Mouse (Mus musculus) intestine, embryonic 15.5 days (tissue): ENCODE data around the gene Zkscan5. TPM values are rescaled to one million over a fixed set of nuclear protein-coding genes. Genes with fewer than 3 reads are reported as not detected.

Experiments used
- ATAC-seq: fragments of 200-750 bp; cut with Nextera tagmentation; 2 replicates; pipeline ENCODE4 v1.8.0; 2017; ENCODE audit warnings: moderate TSS enrichment, moderate library complexity
- H3K27ac ChIP-seq: fragments of 300-500 bp; sonication (generic); 2 replicates; pipeline ENCODE4 v1.5.1; 2015; ENCODE audit warnings: mild to moderate bottlenecking, inconsistent platforms
- H3K27me3 ChIP-seq: fragments of 300-500 bp; sonication (generic); replicated peaks from 2 replicates; pipeline ENCODE4 v1.6.1; 2015; ENCODE audit warnings: inconsistent platforms
- H3K36me3 ChIP-seq: fragments of 300-500 bp; sonication (generic); 2 replicates; pipeline ENCODE4 v1.6.1; 2015; ENCODE audit warnings: inconsistent platforms
- H3K4me1 ChIP-seq: fragments of 300-500 bp; sonication (generic); replicated peaks from 2 replicates; pipeline ENCODE4 v1.6.1; 2015; ENCODE audit warnings: inconsistent platforms
- H3K4me2 ChIP-seq: fragments of 300-500 bp; sonication (generic); replicated peaks from 2 replicates; pipeline ENCODE4 v1.6.1; 2015; ENCODE audit warnings: mild to moderate bottlenecking, inconsistent platforms
- H3K4me3 ChIP-seq: fragments of 300-500 bp; sonication (generic); replicated peaks from 2 replicates; pipeline ENCODE4 v1.5.1; 2015; ENCODE audit warnings: inconsistent platforms
- H3K9ac ChIP-seq: fragments of 300-500 bp; sonication (generic); 2 replicates; pipeline ENCODE4 v1.6.1; 2015; ENCODE audit warnings: inconsistent platforms
- H3K9me3 ChIP-seq: fragments of 300-500 bp; sonication (generic); 2 replicates; pipeline ENCODE4 v1.6.1; 2016; ENCODE audit warnings: inconsistent platforms
- WGBS: fragments of 180-500 bp; shearing (Covaris S2); methylation state at CpG from one replicate; pipeline ENCODE4 v1.1.7; 2015; 5-methylcytosine and 5-hydroxymethylcytosine counted together
- polyA plus RNA-seq: library from polyadenylated mRNA; unstranded; fragments of >200 nt; fragmentation: Nextera tagmentation; extraction: Ambion mirVana; gene quantifications from 2 replicates; pipeline ENCODE4 v1.2.1, GENCODE M21; 2015

Zkscan5 gene
- polyA plus RNA-seq: 9.7 and 10.3 TPM in 2 replicates

DNA sequence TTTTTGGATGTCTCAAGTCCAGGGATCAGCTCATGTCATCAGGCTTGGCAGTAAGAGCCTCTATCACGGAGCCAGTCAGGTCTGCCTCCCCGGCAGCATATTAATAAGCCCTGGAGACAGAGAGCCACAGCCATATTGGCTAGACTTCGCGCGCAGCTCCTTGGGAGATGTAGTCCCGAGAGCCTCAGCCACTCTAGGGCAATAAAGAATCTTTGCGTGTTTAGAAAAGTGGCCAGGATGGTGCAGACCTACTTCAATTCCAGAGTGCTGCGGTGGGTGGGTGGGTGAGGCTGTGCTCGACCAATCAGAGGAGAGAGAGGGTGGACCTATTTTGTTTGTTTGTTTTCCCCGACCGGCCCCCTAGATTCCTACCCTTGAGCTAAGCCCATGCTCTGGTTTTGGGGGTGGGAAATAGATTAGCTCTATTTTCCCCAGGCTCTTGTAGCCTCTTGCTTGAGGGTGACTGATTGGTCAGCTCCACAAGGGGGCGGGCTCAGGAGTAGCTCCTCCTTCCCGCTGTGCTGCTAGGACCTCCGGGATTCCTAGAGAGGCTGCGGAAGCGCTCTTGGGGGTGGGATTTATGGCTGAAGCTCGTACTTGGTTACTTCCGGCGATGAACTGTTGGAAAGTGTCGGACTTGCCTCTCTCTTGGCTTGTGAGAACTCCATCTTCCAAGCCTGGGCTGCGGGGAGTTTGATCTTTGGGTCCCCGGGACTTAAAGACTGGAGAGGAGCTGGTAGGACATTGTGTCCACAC is at the start of gene Zkscan5:
Zkscan5 (plus strand) TSS at position 627 of the 756 bp plus-strand sequence.
- Histone ChIP-seq H3K27ac (peak within 1 kb of the TSS; percentile 91), H3K36me3 (0 out of 2 replicates have a peak, but pooled peaks cover 2% of the 10 kb centered on the region), H3K4me1 (peaks cover 16% of the 10 kb centered on the region), H3K4me3 (peak within 1 kb of the TSS; percentile 60), H3K27me3 (no peaks in the 10 kb centered on the region), H3K9me3 (no peaks in the 10 kb centered on the region), H3K4me2 (peak within 1 kb of the TSS; percentile 71), H3K9ac (peak within 1 kb of the TSS; percentile 54)
- WGBS: 0% methylated on average over 22 of the region's 22 CpGs
- peak; percentile 96 for ATAC-seq

GRCm38 (mm10) chr5:145161361-145161760 is 43.0 kb upstream of the Zkscan5 start:
- Histone ChIP-seq H3K9ac (no peak overlapping the region), H3K4me1 (0 out of 2 replicates have a peak, but pooled peaks cover 4% of the 10 kb centered on the region), H3K4me3 (no peak overlapping the region), H3K9me3 (no peaks in the 10 kb centered on the region), H3K27me3 (no peaks in the 10 kb centered on the region), H3K4me2 (no peak overlapping the region), H3K27ac (no peak overlapping the region), H3K36me3 (peaks cover 17% of the 10 kb centered on the region)
- 91% methylated on average over 14 of the region's 14 CpGs for WGBS
- ATAC-seq: no peak

GRCm38 (mm10) chr5:145164710-145165109 is 39.7 kb upstream of the Zkscan5 start:
- no peaks in the 10 kb centered on the region for H3K27me3 ChIP-seq
- peaks cover 12% of the 10 kb centered on the region; the same call in 1 of the 2 replicates for H3K4me1 ChIP-seq
- no peak overlapping the region for H3K9ac ChIP-seq
- no peaks in the 10 kb centered on the region; the same call in none of the 2 replicates for H3K36me3 ChIP-seq
- no peak overlapping the region for H3K4me3 ChIP-seq
- ATAC-seq: no peak
- 45% methylated on average over 3 of the region's 3 CpGs for whole genome bisulfite sequencing
- H3K4me2 ChIP-seq: no peak overlapping the region
- H3K27ac ChIP-seq: no peak overlapping the region
- H3K9me3 ChIP-seq: no peaks in the 10 kb centered on the region

DNA sequence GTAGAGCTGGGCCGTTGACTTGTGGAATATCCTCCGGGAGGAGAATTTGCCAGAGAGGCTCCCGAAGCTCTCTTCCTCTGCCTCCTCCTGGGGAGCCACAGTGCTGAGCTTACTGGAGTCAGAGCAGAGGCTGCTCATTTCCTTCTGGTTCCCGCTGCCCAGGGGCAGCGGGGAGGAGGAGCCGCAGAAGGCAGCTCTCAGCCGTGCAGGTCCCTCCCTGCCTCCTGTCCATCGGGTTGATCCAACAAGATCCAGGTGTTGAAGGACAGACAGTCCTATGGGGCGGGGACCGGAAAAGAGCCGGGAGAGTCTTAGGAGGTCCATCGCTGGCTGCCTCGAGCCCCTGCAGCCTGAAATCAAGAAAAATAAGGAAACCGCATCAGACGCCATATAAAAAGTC is 39.2 kb upstream of the Zkscan5 start:
- Histone ChIP-seq H3K36me3 (peaks cover 2% of the 10 kb centered on the region), H3K4me2 (no peak overlapping the region), H3K4me3 (no peak overlapping the region), H3K4me1 (peaks cover 12% of the 10 kb centered on the region; the same call in 1 of the 2 replicates), H3K27me3 (no peaks in the 10 kb centered on the region), H3K9ac (no peak overlapping the region), H3K9me3 (no peaks in the 10 kb centered on the region), H3K27ac (no peak overlapping the region)
- 89% methylated on average over 15 of the region's 15 CpGs for WGBS
- no peak for ATAC-seq

DNA sequence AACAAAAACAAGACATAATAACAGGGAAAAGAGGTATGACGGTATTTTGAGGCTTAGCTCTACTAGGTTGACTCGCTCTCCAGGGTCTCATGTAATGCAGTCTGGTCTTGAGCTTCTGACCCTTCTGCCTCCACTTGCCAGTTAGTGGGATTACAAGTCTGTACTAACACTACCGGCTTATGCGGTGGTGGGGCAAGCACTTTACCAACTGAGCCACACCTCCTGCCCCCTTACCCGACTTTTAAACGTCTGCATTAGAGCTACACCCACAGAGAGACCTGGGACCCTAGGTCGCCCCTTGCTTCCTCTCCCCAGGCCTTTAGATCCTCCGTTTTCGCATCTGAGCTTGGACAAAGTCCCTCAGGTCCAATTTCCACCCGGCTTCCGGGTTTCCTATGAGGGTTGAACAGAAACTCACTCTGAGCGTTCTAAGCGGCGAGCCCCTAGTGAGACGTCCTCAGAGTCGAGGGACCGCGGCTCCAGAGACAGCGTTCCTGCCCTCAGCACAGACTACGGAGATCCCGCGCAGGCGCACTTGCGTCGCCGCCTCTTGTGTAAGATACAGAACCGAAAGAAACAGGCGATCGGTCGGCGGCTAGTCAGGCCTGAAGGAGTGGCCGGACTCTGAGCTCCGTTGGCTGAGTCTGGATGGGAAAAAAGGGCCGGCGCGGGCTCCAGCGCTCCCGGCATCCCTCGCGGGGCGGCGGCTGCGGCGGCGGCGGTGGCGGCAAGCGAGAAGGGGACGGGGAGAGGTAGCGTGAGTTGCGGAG is 37.6 kb upstream of the Zkscan5 start, which contains the start of the genes Ptcd1 and Cpsf4:
Ptcd1 (minus strand) TSS at position 573 of the 770 bp plus-strand sequence.
Cpsf4 (plus strand) TSS at position 678 of the 770 bp plus-strand sequence.
- Histone ChIP-seq H3K27me3 (no peaks in the 10 kb centered on the region), H3K36me3 (peaks cover 14% of the 10 kb centered on the region), H3K4me1 (peaks cover 12% of the 10 kb centered on the region; the same call in 1 of the 2 replicates), H3K27ac (peak within 1 kb of the TSS; percentile 91), H3K4me3 (peak within 1 kb of the TSS; percentile 78), H3K9ac (peak within 1 kb of the TSS; percentile 83), H3K9me3 (no peaks in the 10 kb centered on the region), H3K4me2 (peak within 1 kb of the TSS; percentile 78)
- ATAC-seq: peak; percentile 97
- under 1% methylated on average over 51 of the region's 51 CpGs for WGBS

GRCm38 (mm10) chr5:145167306-145167661 is 37.1 kb upstream of the Zkscan5 start:
- no peaks in the 10 kb centered on the region for H3K9me3 ChIP-seq
- WGBS: 1% methylated on average over 26 of the region's 28 CpGs
- peak; percentile 55 for ATAC-seq
- peak overlapping the region; percentile 78 for H3K4me3 ChIP-seq
- H3K27ac ChIP-seq: peak overlapping the region; percentile 76
- no peaks in the 10 kb centered on the region for H3K27me3 ChIP-seq
- peak overlapping the region; percentile 76 for H3K4me2 ChIP-seq
- H3K4me1 ChIP-seq: peaks cover 12% of the 10 kb centered on the region; the same call in 1 of the 2 replicates
- H3K36me3 ChIP-seq: peaks cover 20% of the 10 kb centered on the region
- peak overlapping the region; percentile 83 for H3K9ac ChIP-seq

GRCm38 (mm10) chr5:145178461-145178980 is 25.8 kb upstream of the Zkscan5 start:
- Histone ChIP-seq H3K27me3 (no peaks in the 10 kb centered on the region), H3K9me3 (no peaks in the 10 kb centered on the region), H3K4me2 (no peak overlapping the region), H3K9ac (no peak overlapping the region), H3K27ac (no peak overlapping the region), H3K4me1 (no peaks in the 10 kb centered on the region), H3K36me3 (peaks cover 69% of the 10 kb centered on the region), H3K4me3 (no peak overlapping the region)
- 84% methylated on average over 18 of the region's 18 CpGs for WGBS
- ATAC-seq: no peak

DNA sequence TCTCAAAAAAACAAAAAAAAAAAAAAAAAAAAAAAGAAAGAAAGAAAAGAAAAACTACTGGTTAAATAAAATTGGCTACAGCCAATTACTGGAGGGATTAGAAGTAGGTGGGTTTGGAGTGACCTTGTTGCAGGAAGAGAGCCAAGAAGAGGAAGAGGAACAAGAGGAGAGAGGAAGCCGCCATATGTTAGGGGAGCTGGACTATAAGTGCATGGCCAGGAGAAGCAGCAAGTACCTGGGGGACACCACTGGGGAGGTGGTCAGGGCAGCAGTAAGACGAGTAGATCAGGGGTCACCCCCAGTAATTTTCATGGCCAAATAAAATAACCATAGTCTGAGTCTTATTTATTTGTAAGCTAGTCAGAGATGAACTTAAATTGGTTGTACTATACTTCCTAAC is 19.1 kb upstream of the Zkscan5 start:
- Histone ChIP-seq H3K4me1 (peaks cover 5% of the 10 kb centered on the region), H3K36me3 (peaks cover 54% of the 10 kb centered on the region)
- WGBS: 85% methylated on average over 2 of the region's 2 CpGs

GRCm38 (mm10) chr5:145189416-145189815 is 14.9 kb upstream of the Zkscan5 start:
- H3K27ac ChIP-seq: no peak overlapping the region
- no peaks in the 10 kb centered on the region for H3K27me3 ChIP-seq
- H3K9ac ChIP-seq: no peak overlapping the region
- H3K9me3 ChIP-seq: no peaks in the 10 kb centered on the region
- no peak overlapping the region for H3K4me2 ChIP-seq
- WGBS: 84% methylated on average over 6 of the region's 6 CpGs
- H3K36me3 ChIP-seq: peaks cover 21% of the 10 kb centered on the region
- no peak overlapping the region for H3K4me3 ChIP-seq
- ATAC-seq: no peak
- peaks cover 9% of the 10 kb centered on the region for H3K4me1 ChIP-seq

More for the DNA sequence above, 19.1 kb upstream of the Zkscan5 start:
- Histone ChIP-seq H3K27ac (no peak overlapping the region), H3K27me3 (no peaks in the 10 kb centered on the region), H3K4me2 (no peak overlapping the region), H3K4me3 (no peak overlapping the region), H3K9me3 (no peaks in the 10 kb centered on the region), H3K9ac (no peak overlapping the region)
- ATAC-seq: no peak

- Histone ChIP-seq H3K9me3 (no peaks in the 10 kb centered on the region), H3K36me3 (peaks cover 14% of the 10 kb centered on the region; the same call in 1 of the 2 replicates), H3K27ac (no peak overlapping the region), H3K9ac (peak overlapping the region; percentile 89), H3K4me2 (peak overlapping the region; percentile 64), H3K27me3 (no peaks in the 10 kb centered on the region), H3K4me3 (peak overlapping the region; percentile 76), H3K4me1 (peaks cover 9% of the 10 kb centered on the region)
- 40% methylated on average over 5 of the region's 5 CpGs for WGBS
- no peak; the same call in 1 of the 2 replicates for ATAC-seq
Measured at GRCm38 (mm10) chr5:145190373-145190772, 14.0 kb upstream of the Zkscan5 start.

DNA sequence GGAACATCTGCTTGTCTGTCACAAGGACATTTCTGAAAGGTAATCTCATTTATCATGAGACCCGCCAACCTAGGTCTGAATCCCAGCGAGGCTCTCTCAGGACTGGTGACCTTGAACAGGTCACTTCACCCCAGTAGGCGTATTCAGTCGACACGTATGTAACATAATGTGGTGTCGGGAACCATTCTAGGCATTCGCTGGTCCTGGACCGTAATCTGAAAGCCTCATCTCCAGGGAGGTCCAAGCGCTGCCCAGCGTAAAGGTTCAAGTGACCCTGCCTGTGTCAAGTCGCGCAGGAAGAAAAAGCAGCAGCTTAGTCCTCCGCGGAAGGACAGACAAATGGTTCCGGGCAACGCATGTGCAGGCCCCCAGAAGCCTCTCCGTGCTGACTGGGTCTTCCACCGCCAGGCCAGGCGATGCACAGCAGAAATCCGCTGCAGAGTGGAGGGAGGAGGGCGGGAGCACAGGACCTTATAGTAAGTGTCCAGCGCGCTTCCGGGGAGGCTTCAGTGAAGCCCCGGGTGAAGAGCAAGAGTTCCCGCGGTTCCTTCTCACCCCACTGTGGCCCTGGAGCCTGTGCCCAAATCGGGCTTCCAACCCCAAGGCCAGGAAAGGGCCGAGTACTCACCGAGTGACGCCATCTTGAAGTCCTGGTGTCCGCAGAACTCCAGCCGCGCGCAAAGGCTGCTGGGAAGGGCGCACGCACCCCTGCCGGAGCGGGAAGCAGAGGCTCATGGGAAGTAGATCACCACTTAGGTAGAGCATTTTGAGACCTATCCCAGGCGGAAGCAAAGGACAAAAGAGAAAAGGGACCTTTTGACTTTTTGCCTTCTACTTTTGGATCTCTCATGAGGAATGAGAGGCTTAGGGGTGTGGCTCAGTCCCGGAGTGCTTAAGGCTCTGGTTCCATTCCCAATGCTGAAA is 13.2 kb upstream of the Zkscan5 start:
- Histone ChIP-seq H3K27me3 (no peaks in the 10 kb centered on the region), H3K4me1 (peaks cover 9% of the 10 kb centered on the region), H3K27ac (peak overlapping the region; percentile 88), H3K4me3 (peak overlapping the region; percentile 76), H3K9me3 (no peaks in the 10 kb centered on the region), H3K36me3 (peaks cover 9% of the 10 kb centered on the region; the same call in 1 of the 2 replicates), H3K9ac (peak overlapping the region; percentile 89), H3K4me2 (peak overlapping the region; percentile 64)
- ATAC-seq: peak; percentile 93
- under 1% methylated on average over 41 of the region's 41 CpGs for WGBS
